Mouse (Mus musculus) liver, embryonic 12.5 days (tissue): ENCODE measurements around the gene Mllt10. TPM values are rescaled to one million over a fixed set of nuclear protein-coding genes. Genes with fewer than 3 reads are reported as not detected.

Experiments
- ATAC-seq: fragments of 200-750 bp; cut with Nextera tagmentation; 2 replicates; pipeline ENCODE4 v1.8.0; 2017; ENCODE audit warnings: moderate number of reproducible peaks, mild to moderate bottlenecking, moderate library complexity
- H3K27ac ChIP-seq: fragments of 300-500 bp; sonication (generic); 2 replicates; pipeline ENCODE4 v1.5.1; 2016; ENCODE audit warnings: mild to moderate bottlenecking
- H3K27me3 ChIP-seq: fragments of 300-500 bp; sonication (generic); replicated peaks from 2 replicates; pipeline ENCODE4 v1.6.1; 2016; ENCODE audit warnings: mild to moderate bottlenecking, moderate library complexity
- H3K36me3 ChIP-seq: fragments of 300-500 bp; sonication (generic); 2 replicates; pipeline ENCODE4 v1.6.1; 2016; ENCODE audit warnings: mild to moderate bottlenecking, moderate library complexity
- H3K4me1 ChIP-seq: fragments of 300-500 bp; sonication (generic); 2 replicates; pipeline ENCODE4 v1.6.1; 2016
- H3K4me2 ChIP-seq: fragments of 300-500 bp; sonication (generic); 2 replicates; pipeline ENCODE4 v1.6.1; 2016; ENCODE audit warnings: mild to moderate bottlenecking, moderate library complexity
- H3K4me3 ChIP-seq: fragments of 300-500 bp; sonication (generic); 2 replicates; pipeline ENCODE4 v1.5.1; 2016; ENCODE audit warnings: mild to moderate bottlenecking, moderate library complexity
- H3K9ac ChIP-seq: fragments of 300-500 bp; sonication (generic); 2 replicates; pipeline ENCODE4 v1.6.1; 2016; ENCODE audit warnings: mild to moderate bottlenecking, moderate library complexity
- H3K9me3 ChIP-seq: fragments of 300-500 bp; sonication (generic); replicated peaks from 2 replicates; pipeline ENCODE4 v1.6.1; 2016; ENCODE audit warnings: mild to moderate bottlenecking, moderate library complexity
- WGBS: fragments of 180-500 bp; shearing (Covaris S2); methylation state at CpG from one replicate; pipeline ENCODE4 v1.1.7; 2016; ENCODE audit not compliant: insufficient replicate concordance; 5-methylcytosine and 5-hydroxymethylcytosine counted together
- polyA plus RNA-seq: library from polyadenylated mRNA; unstranded; fragments of >200 nt; fragmentation: Nextera tagmentation; extraction: Ambion mirVana; gene quantifications from 2 replicates; pipeline ENCODE4 v1.2.1, GENCODE M21; 2016

Gene Mllt10
- polyA plus RNA-seq, 1 experiment from 2014 or later: 39.2 TPM

DNA sequence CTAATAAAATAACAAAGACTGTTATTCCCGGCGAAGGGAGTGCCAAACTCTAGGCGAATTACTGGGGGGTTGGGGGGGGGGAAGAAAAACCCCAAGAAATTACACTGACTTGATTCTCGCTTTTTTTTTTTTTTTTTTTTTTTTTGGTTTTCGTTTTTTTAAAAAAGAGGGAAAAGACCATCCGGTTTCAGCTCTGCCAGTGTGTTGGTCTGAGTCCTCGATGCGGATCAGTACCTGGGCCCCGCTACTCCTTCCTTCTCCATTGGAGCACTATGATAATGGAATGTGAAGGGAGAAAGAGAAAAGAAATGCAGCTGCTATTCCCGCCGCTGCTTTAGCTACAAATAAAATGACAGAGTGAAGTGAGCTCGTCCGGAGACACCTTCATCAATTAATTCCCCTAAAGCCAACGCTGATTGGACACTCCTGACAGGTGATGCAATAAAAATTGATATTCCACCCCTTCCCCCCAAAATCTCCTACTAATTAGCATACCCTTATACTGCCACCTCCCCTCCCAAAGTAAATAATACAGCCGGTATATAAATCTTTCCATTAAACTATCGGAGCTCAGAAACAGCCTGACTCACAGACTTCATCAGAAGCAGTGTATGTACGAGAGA is 6.5 kb upstream of the Mllt10 start, which contains the start of gene Skida1:
Gene Skida1 (minus strand): TSS at position 599 of the 623 bp plus-strand sequence.
- peak within 1 kb of the TSS; percentile 79 for H3K4me3 ChIP-seq
- H3K4me2 ChIP-seq: peak within 1 kb of the TSS; percentile 99
- peaks cover 45% of the 10 kb centered on the region for H3K4me1 ChIP-seq
- 3% methylated on average over 16 of the region's 17 CpGs for WGBS
- peak within 1 kb of the TSS; percentile 82 for H3K9ac ChIP-seq
- H3K36me3 ChIP-seq: no peaks in the 10 kb centered on the region
- peaks cover 80% of the 10 kb centered on the region for H3K27me3 ChIP-seq
- ATAC-seq: no peak
- no peaks in the 10 kb centered on the region for H3K9me3 ChIP-seq
- H3K27ac ChIP-seq: peak within 1 kb of the TSS; percentile 85

DNA sequence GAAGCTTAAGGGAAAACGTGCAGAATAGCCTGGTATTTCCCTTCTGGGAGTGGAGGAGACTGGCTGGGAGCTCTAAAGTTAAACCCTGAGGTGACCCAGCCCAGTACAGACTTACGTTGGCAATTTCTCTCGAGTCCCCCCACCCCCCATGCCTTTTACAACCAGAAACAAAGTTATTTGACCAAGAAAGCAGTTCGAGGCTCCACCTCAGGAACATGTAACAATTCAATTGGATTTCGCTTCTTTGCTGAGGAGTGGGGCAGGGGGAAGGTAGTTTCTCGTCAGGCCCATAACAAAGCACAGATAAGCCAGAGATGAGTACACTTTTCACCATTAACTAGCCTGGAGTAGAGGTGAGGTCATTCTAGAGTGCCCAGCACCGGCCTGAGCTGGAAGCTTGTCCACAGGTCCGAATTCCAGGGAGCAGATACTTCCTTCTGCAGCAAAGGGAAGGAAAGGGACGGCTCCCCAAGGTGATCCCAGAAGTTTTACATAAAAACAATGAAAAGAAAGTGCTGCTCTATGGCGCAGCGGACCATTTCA is 5.7 kb upstream of the Mllt10 start:
- Histone ChIP-seq H3K27ac (peak overlapping the region; percentile 60; the same call in 1 of the 2 replicates), H3K9ac (peak overlapping the region; percentile 46), H3K9me3 (no peaks in the 10 kb centered on the region), H3K27me3 (peaks cover 80% of the 10 kb centered on the region), H3K4me1 (peaks cover 46% of the 10 kb centered on the region), H3K4me3 (peak overlapping the region; percentile 79), H3K4me2 (peak overlapping the region; percentile 99), H3K36me3 (no peaks in the 10 kb centered on the region)
- WGBS: 15% methylated on average over 11 of the region's 11 CpGs
- ATAC-seq: no peak

GRCm38 (mm10) chr2:18050018-18050417 is 5.0 kb upstream of the Mllt10 start:
- no peak overlapping the region for H3K4me3 ChIP-seq
- no peaks in the 10 kb centered on the region for H3K9me3 ChIP-seq
- ATAC-seq: no peak
- H3K36me3 ChIP-seq: no peaks in the 10 kb centered on the region
- H3K27me3 ChIP-seq: peaks cover 74% of the 10 kb centered on the region
- 0 out of 2 replicates have a peak overlapping the region, but pooled peaks have one; percentile 60 for H3K27ac ChIP-seq
- WGBS: 15% methylated on average over 2 of the region's 2 CpGs
- peaks cover 51% of the 10 kb centered on the region for H3K4me1 ChIP-seq
- H3K9ac ChIP-seq: no peak overlapping the region
- H3K4me2 ChIP-seq: peak overlapping the region; percentile 99

- peaks cover 68% of the 10 kb centered on the region for H3K27me3 ChIP-seq
- H3K9ac ChIP-seq: no peak overlapping the region
- H3K36me3 ChIP-seq: no peaks in the 10 kb centered on the region
- H3K27ac ChIP-seq: no peak overlapping the region; the same call in 1 of the 2 replicates
- peaks cover 56% of the 10 kb centered on the region for H3K4me1 ChIP-seq
- H3K9me3 ChIP-seq: no peaks in the 10 kb centered on the region
- H3K4me2 ChIP-seq: peak overlapping the region; percentile 99
- H3K4me3 ChIP-seq: peak overlapping the region; percentile 19; the same call in 1 of the 2 replicates
- no peak for ATAC-seq
- WGBS: 19% methylated on average over 10 of the region's 10 CpGs
Measured at GRCm38 (mm10) chr2:18050541-18050985, 4.5 kb upstream of the Mllt10 start.

DNA sequence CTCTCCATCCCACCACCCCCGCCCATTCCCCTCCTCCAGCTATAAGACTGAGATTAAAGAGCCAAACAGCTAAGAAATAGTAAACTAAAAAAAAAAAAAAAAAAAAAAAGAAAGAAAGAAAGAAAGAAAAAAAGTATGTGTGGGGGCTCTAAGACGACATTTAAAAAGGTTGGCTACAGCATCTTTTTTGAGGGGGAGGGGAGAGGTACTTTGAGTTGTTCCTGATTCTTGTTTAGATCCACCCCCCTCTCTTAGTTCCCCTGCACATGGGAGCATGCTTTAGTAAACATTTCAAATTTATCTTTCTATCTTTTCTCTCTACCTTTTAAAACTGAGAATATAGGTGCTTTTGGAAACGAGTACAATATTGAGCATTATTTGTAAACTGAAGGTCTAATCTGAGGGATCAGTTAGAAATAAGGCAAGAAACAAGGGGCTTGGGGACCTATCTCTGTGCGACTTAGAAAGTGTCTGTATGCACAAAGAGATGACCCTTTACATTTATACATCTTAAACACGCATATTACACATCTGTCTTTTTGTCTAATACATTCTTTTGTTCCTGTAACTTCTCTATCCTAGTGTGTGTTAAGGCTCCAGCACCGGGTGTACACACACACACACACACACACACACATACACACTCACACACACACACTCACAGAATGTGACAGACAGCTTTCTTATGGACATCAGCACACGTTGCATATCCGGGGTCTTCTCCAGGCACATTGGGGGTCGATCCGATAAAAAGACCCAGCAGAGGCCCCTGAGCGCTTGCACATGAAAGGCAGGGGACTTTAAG is 3.8 kb upstream of the Mllt10 start:
- Histone ChIP-seq H3K4me2 (peak overlapping the region; percentile 99), H3K4me1 (peaks cover 55% of the 10 kb centered on the region), H3K36me3 (no peaks in the 10 kb centered on the region), H3K9ac (no peak overlapping the region), H3K4me3 (no peak overlapping the region), H3K9me3 (no peaks in the 10 kb centered on the region), H3K27me3 (peaks cover 62% of the 10 kb centered on the region), H3K27ac (no peak overlapping the region)
- no peak for ATAC-seq
- WGBS: 45% methylated on average over 11 of the region's 11 CpGs

GRCm38 (mm10) chr2:18051831-18052170 is 3.2 kb upstream of the Mllt10 start:
- Histone ChIP-seq H3K9ac (no peak overlapping the region), H3K4me3 (no peak overlapping the region), H3K4me2 (no peak overlapping the region), H3K27me3 (peaks cover 56% of the 10 kb centered on the region), H3K4me1 (peaks cover 50% of the 10 kb centered on the region), H3K36me3 (no peaks in the 10 kb centered on the region), H3K9me3 (no peaks in the 10 kb centered on the region), H3K27ac (no peak overlapping the region)
- WGBS: 77% methylated on average over 3 of the region's 3 CpGs
- ATAC-seq: no peak

DNA sequence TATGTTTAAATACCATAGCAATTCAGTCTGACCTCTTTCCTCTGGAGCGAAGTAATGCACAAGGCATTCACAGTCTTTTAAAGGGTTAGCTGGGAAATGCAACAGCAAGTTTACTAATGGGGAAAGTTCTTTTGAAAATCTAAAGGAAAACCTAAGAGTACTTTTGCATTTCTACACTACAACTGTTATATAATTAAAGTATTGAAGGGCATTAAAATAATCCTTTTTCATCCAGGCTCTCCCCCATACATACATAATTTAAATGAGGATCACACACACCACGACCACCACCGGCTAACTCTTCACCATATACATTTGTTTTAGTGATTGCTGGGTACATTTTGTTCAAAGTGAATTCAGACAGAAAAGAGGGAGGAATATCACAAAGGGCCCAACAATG is 2.5 kb upstream of the Mllt10 start:
- Histone ChIP-seq H3K9me3 (no peaks in the 10 kb centered on the region), H3K4me3 (no peak overlapping the region), H3K27ac (no peak overlapping the region), H3K4me1 (peaks cover 44% of the 10 kb centered on the region), H3K36me3 (no peaks in the 10 kb centered on the region), H3K9ac (no peak overlapping the region), H3K4me2 (no peak overlapping the region), H3K27me3 (peaks cover 48% of the 10 kb centered on the region)
- 66% methylated on average over 3 of the region's 3 CpGs for WGBS
- no peak for ATAC-seq

DNA sequence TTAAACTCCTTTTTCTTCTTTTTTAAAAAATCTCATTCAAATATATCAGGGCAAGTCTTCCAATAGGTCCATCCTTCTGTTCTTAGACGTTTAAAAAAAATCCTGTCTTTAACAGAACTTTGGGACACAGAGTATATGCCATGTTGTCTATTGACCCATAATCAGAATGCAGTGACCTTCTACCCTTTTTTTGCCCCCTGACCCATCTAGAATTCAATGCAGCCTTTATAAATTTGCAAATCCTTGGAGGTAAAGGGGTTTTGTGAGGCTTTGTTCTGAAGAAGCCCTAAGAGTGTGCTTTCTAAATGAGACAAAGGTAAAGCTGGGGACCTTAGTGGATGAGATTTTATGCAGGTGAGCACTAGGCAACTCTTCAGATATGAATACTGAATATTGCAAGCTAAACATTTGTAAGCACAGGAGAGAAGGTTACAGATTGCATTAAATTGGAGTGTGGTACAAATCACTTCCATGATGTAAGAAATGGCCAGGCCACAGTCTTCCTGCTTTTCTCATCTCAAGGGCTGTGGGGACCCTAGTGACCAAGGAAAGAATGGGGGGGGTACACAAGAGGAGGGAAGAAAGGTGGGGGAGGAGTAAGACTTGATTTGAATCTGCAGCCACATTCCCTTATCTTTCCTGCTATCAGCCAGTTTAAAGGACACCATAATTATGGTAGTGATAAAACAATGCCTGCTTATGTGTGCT is 1.6 kb upstream of the Mllt10 start:
- H3K9ac ChIP-seq: no peak overlapping the region
- ATAC-seq: no peak
- H3K36me3 ChIP-seq: no peaks in the 10 kb centered on the region
- no peak overlapping the region for H3K4me3 ChIP-seq
- H3K27me3 ChIP-seq: peaks cover 40% of the 10 kb centered on the region
- 58% methylated on average over 1 of the region's 1 CpGs for WGBS
- H3K9me3 ChIP-seq: no peaks in the 10 kb centered on the region
- H3K4me2 ChIP-seq: no peak overlapping the region
- peaks cover 47% of the 10 kb centered on the region for H3K4me1 ChIP-seq
- no peak overlapping the region for H3K27ac ChIP-seq

DNA sequence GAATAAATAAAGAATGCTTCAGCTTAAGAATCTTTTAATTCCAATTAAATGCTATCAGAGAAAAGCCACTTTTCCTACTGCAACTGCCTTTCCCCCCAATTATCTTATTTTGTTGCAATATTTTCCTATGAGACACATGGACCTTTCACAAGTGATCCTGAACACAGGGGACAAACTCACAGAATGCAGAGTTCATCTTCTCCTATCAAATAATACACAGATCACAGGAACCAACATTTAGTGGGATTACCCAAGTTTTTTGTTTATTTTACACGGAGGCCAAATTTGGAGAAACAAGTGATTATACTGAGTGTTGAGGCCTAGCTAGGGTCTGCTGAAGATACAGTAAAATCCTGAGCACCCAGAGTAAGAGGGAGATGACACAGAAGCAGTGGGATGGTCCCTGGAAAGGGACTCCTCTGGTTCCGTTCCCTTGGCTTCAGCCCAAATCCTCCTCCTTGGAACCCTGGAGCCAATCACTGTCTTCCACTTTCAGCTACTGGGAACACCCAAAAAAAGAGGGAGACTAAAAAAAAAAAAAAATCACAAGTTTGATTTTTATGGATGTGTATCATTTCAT is 996 bp upstream of the Mllt10 start:
- Histone ChIP-seq H3K4me1 (peaks cover 47% of the 10 kb centered on the region), H3K9me3 (no peaks in the 10 kb centered on the region), H3K27me3 (peaks cover 34% of the 10 kb centered on the region), H3K4me2 (no peak overlapping the region), H3K27ac (0 out of 2 replicates have a peak overlapping the region, but pooled peaks have one; percentile 25), H3K9ac (no peak overlapping the region), H3K36me3 (no peaks in the 10 kb centered on the region), H3K4me3 (no peak overlapping the region)
- WGBS: 62% methylated on average over 2 of the region's 2 CpGs
- no peak for ATAC-seq

- WGBS: under 1% methylated on average over 47 of the region's 66 CpGs
- no peaks in the 10 kb centered on the region for H3K36me3 ChIP-seq
- peak; percentile 90 for ATAC-seq
Measured at GRCm38 (mm10) chr2:18055929-18056785, 1.1 kb downstream of the Mllt10 start.

More at GRCm38 (mm10) chr2:18055929-18056785, 1.1 kb downstream of the Mllt10 start:
- peak overlapping the region; percentile 91 for H3K9ac ChIP-seq
- H3K27ac ChIP-seq: peak overlapping the region; percentile 99
- H3K27me3 ChIP-seq: peaks cover 13% of the 10 kb centered on the region
- H3K4me3 ChIP-seq: peak overlapping the region; percentile 77
- peaks cover 35% of the 10 kb centered on the region for H3K4me1 ChIP-seq
- no peaks in the 10 kb centered on the region for H3K9me3 ChIP-seq
- H3K4me2 ChIP-seq: peak overlapping the region; percentile 86
